Mouse (Mus musculus): ENCODE results near the gene Vtcn1.
"Not testable (repeated sequence)": the region's sequence is repeated elsewhere in the genome, so short reads cannot be mapped to it uniquely, and the experiment has no call there.

The Vtcn1 gene

GRCm38 (mm10) chr3:100825225-100825965 is at the start of gene Vtcn1:
Gene Vtcn1, plus strand, starts transcription at chr3:100825459.
- in situ Hi-C loops (cut with MboI; ENCODE audit: low sequenced_read_pairs): no loop called here

- in situ Hi-C loops (cut with MboI; ENCODE audit: low sequenced_read_pairs): no loop called here
Observed at GRCm38 (mm10) chr3:100776967-100777366, 48.3 kb upstream of the Vtcn1 start.

- in situ Hi-C loops (cut with MboI; ENCODE audit: low sequenced_read_pairs): no loop called here
Observed at GRCm38 (mm10) chr3:100777568-100777967, 47.7 kb upstream of the Vtcn1 start.

- in situ Hi-C loops (cut with MboI; ENCODE audit: low sequenced_read_pairs): no loop called here
Observed at GRCm38 (mm10) chr3:100786076-100786475, 39.2 kb upstream of the Vtcn1 start.

GRCm38 (mm10) chr3:100791670-100792069 is 33.6 kb upstream of the Vtcn1 start:
- in situ Hi-C loops (cut with MboI; ENCODE audit: low sequenced_read_pairs): no loop called here

- in situ Hi-C loops (cut with MboI; ENCODE audit: low sequenced_read_pairs): no loop called here
Observed at GRCm38 (mm10) chr3:100793345-100793744, 31.9 kb upstream of the Vtcn1 start.

- in situ Hi-C loops (cut with MboI; ENCODE audit: low sequenced_read_pairs): no loop called here
Observed at GRCm38 (mm10) chr3:100796571-100796970, 28.7 kb upstream of the Vtcn1 start.

GRCm38 (mm10) chr3:100797166-100798145 is 27.8 kb upstream of the Vtcn1 start:
- in situ Hi-C loops (cut with MboI; ENCODE audit: low sequenced_read_pairs): no loop called here

GRCm38 (mm10) chr3:100798872-100799422 is 26.3 kb upstream of the Vtcn1 start:
- in situ Hi-C loops (cut with MboI; ENCODE audit: low sequenced_read_pairs): no loop called here

GRCm38 (mm10) chr3:100804975-100805374 is 20.3 kb upstream of the Vtcn1 start:
- in situ Hi-C loops (cut with MboI; ENCODE audit: low sequenced_read_pairs): no loop called here

- in situ Hi-C loops (cut with MboI; ENCODE audit: low sequenced_read_pairs): no loop called here
Observed at GRCm38 (mm10) chr3:100805925-100806324, 19.3 kb upstream of the Vtcn1 start.

GRCm38 (mm10) chr3:100810461-100810860 is 14.8 kb upstream of the Vtcn1 start:
- in situ Hi-C loops (cut with MboI; ENCODE audit: low sequenced_read_pairs): no loop called here

- in situ Hi-C loops (cut with MboI; ENCODE audit: low sequenced_read_pairs): no loop called here
Observed at GRCm38 (mm10) chr3:100811836-100812235, 13.4 kb upstream of the Vtcn1 start.

GRCm38 (mm10) chr3:100815490-100815889 is 9.8 kb upstream of the Vtcn1 start:
- in situ Hi-C loops (cut with MboI; ENCODE audit: low sequenced_read_pairs): not testable (repeated sequence)

- in situ Hi-C loops (cut with MboI; ENCODE audit: low sequenced_read_pairs): no loop called here
Observed at GRCm38 (mm10) chr3:100818709-100819108, 6.5 kb upstream of the Vtcn1 start.

- in situ Hi-C loops (cut with MboI; ENCODE audit: low sequenced_read_pairs): no loop called here
Observed at GRCm38 (mm10) chr3:100819571-100819970, 5.7 kb upstream of the Vtcn1 start.

GRCm38 (mm10) chr3:100820852-100821251 is 4.4 kb upstream of the Vtcn1 start:
- in situ Hi-C loops (cut with MboI; ENCODE audit: low sequenced_read_pairs): no loop called here

GRCm38 (mm10) chr3:100821276-100821675 is 4.0 kb upstream of the Vtcn1 start:
- in situ Hi-C loops (cut with MboI; ENCODE audit: low sequenced_read_pairs): no loop called here

GRCm38 (mm10) chr3:100843784-100844183 is 18.5 kb downstream of the Vtcn1 start:
- in situ Hi-C loops (cut with MboI; ENCODE audit: low sequenced_read_pairs): no loop called here

- in situ Hi-C loops (cut with MboI; ENCODE audit: low sequenced_read_pairs): no loop called here
Observed at GRCm38 (mm10) chr3:100844366-100844765, 19.1 kb downstream of the Vtcn1 start.

- in situ Hi-C loops (cut with MboI; ENCODE audit: low sequenced_read_pairs): no loop called here
Observed at GRCm38 (mm10) chr3:100848348-100848747, 23.1 kb downstream of the Vtcn1 start.
